Mouse (Mus musculus) liver, adult (tissue): ENCODE results near the gene Hdac9.

Source experiments
- GATA4 ChIP-seq: IDR thresholded peaks from 2 replicates; pipeline ENCODE4 v1.6.1; 2014; ENCODE audit warnings: mild to moderate bottlenecking, low read length; ENCODE audit not compliant: insufficient replicate concordance

Hdac9 gene

DNA sequence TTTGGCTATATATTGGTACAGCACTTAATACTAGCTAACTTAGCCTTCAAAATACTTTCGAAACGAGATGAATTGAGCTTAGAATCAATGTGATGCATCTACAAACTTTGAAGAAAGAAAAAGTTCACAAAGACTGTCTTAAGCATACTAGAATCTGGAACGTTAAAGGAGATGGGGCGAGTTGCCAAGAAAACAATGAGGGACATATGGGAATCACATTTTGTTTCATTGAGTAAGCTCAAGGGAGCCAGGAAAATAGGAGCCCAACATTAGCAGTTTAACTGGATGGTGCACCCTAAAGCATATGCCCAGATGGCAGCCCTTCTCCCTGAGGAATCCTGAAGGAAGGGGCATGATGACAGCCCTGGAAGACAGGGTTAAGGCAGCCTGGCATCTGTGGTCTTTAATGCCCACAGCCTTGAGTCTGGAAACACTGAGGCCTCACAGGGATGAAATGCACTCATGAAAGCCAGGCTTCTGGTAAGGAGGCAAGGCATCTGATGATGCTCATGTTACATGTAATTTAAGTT is 685.2 kb downstream of the Hdac9 start:
- no peak for TF ChIP-seq GATA4

DNA sequence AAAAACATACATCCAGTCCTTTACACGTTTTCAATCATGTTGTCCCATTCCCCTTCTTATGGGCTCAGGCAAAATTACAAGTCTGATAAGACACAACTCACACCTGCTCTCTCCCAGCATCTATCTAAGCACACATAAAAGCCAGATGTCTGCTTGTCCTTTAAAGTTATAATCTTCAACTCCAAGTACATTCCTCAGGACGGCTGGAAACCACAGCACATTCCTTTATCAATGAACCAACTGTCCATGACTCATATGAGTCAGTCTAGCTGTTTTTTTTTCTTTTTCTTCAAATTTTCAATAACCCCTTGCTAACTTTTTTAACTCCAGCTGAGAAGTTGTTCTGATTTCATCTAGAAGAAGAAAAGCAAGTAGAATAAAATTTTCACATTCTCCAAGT is 692.4 kb downstream of the Hdac9 start:
- TF ChIP-seq GATA4: no peak

DNA sequence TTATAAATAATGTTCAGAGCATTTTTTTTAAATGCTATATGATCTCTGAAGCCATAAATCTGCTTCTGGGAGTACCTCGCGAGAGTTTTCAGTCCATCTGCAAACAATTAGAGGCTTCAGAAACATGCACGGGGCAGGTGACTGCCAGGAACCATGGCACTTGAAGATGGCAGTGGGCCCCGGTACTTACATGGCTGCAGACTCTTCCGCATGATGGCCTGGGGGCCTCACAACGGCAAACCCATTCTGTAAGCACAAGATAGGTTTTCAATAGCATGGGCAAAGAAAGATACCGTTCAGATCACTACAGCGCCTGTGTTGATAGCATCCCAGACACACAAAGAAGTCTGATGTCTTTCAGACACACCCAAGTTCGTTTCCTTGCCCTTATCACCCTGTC is 695.9 kb downstream of the Hdac9 start:
- no peak for TF ChIP-seq GATA4

DNA sequence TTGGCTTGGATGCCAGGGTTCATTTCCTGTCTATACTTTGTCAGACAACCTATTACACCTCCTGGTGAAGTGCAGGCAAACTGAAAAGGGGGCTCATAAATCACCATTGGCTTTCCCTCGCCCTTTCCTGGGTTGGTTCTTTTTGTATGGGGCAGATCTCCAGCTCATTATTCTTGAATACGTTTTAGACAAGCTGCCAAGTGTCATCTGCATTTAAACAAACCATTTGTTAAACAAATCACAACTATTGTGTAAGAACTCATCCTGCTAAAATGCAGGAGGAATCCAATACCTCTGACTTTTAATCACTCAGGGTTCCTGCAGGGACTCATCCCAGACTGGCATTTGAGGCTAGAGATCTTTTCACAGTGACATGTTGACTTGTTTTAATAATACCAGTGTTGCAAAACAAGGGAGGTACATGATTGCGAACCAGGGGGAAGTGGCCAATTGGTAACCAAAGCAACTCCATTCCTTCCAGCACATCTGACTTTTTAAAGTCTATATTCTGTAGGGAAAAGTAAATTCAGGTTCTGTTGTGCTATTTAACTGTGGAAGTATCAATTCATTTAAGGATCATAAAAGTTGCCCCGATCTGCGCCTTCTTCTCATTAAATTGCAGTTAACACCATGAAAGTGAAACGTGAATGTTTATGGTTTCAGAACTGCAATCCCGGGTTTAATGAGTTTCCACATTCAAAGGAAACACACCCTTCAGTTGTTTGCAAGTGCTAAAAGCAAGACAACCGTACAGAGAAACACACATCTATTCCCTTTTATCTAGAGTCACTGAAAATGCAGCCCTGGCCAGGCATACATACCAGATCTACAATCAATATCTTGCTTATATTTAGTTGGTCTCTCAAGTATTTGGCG is 696.6 kb downstream of the Hdac9 start:
- TF ChIP-seq GATA4: no peak

DNA sequence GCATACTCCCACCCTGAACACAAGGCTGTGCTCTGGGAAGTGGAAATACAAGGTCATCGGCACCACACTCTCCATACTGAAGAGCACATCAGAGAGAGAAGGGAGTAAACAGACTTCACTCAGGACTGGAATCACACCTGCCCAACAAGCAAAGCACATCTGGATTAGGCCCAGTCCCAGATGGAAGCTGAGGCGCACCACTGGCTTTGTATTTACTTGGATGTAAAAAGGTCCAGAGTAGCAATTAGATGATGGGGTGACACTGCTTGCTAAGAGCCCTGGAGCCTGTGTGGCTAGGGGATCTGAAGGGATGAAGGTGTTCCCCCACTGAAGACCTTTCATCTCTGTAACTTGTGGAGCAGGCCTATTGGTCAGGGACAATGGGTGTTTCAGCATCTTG is 698.3 kb downstream of the Hdac9 start:
- no peak for TF ChIP-seq GATA4

DNA sequence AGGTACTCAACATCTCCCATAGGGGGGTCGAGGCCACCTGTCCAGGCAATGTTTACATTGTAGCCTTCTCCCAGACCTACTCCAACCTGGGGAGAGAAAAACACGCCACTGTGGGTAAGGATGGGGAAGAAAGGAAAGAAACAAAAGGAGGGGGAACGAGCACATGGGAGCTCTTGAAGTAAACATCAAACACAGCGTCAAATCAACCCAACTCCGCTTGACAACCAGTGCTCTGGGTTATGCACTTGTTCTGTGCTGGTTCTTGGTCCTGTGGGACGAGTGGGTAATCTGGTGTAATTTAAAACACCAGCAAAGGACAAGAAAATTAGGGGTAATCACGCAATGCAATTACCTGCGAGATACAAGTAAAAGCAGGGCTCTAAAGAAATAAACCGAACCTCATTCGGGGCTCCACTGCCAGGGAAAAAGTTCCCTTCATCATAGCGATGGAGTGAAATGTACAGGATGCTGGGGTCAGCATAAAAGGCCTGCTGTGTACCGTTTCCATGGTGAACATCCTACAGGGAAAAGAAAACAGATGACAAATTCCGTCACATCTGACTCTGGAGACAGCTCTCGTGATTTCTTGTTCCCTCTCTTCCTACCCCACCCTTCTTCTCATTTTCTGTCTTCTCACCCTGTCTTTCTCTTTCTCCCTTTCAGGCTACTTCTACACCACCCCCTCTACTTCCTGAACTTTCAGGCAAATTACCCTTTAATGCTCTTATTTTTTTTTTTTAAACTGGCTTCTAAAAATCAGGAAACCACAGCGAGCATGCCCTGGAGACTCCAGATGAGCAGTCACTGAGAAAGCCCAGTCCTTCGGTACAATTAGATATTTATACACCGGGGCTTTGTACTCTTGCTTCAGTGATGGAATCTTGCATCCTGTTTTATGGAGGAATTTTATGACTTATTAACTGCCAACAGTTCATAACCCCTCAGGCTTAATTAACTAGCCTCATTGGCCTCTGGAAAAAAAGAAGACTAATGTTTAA is 701.6 kb downstream of the Hdac9 start:
- TF ChIP-seq GATA4: no peak

DNA sequence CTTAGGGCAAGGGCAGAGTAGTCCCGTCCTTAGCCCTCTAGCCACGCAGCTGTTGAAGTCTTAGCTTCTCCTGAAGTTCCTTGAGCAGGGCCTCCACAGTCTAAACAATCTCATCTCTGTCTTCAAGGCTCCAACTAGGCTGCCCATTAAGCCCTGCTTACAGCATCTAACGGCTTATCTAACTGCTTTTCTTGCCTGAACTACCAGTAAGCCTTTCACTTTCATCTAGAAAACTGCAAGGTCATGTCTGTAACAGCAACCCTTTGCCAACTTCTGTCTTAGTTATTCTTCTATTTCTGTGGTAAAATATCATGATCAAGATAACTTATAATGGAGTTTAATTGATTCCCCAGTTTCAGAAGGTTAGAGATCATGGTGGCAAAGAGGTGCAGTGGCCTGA is 704.7 kb downstream of the Hdac9 start:
- TF ChIP-seq GATA4: no peak

DNA sequence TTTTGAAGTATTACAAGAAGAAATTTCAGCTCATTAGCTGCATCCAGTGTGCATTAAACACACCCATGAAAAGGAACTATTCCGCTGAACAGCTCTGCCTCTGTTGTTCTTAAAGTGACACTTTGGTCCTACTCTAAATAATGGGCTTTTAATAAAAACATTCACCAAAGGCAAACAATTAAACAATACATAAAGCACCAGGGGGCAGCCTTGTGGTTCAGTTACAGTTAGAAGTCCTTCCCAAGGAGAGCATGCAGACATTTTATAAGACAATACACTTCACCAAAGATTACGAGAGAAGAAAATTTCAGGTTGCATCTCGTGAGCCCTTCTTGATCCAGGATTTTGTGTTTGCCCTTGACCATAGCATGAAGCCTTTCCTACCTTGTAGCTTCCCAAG is 715.4 kb downstream of the Hdac9 start:
- TF ChIP-seq GATA4: no peak

DNA sequence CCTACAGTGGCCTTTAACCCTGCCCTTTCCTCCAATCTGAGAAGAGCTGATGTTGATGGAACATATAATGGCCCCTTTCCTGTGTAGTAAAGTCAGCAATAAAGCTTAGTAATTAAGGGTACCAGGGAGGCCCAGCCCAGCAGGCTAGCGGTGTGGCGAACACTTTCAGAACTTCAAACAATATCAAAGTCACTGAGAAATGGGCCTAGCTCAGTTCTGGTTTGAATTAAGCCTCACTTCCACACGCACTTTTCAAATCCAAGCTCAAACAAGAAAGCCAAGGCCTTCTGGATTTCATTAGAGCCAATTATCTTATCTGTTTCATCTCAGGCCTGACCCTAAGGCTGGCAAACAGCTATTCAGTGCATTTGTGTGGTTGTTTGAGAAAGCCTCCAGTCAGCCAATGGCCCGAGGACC is 716.9 kb downstream of the Hdac9 start:
- TF ChIP-seq GATA4: no peak

DNA sequence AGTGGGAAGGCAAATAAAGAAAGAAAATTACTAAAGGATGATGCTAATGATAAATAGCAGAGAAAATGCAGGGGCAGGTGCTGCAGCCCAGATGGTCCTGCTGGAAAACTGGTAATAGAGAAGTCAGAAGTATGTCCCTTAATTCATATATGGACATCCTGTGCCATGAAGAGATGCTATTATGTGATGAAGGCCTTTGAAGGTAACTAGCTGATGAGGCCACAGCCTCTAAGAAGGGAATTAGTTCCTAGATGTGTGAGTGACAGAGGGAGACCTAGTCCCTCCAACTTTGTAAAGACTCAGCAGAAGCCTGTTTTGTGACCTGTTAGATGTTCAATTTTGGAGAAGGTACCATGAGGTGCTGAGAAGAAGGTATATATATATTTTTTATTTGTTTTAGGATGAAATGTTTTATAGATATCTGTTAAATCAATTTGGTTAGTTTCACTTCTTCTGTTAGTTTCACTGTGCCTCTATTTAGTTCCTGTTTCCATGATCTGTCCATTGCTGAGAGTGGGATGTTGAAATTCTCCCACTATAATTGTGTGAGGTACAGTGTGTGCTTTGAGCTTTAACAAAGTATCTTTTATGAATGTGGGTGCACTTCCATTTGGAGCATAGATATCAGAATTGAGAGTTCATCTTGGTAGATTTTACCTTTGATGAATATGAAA is 721.6 kb downstream of the Hdac9 start:
- no peak for TF ChIP-seq GATA4

DNA sequence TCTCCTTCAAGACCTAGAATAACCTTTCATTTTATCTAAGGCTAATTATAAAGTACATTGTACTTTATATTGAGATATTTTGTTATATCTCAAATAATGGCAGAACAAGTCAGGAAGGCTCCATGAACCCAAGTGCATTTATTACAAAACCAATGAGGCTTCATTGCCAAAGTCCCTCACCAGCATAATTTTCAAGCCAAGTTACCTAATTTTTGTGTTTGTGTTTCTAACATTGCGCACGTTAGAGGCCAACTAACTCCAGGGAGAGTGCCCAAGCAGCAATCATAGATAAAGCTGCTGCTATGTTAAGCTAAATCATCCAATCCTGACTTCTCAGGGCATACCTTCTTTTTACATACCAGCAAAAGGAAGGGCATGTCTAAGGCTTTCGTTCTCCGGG is 722.8 kb downstream of the Hdac9 start:
- TF ChIP-seq GATA4: no peak

DNA sequence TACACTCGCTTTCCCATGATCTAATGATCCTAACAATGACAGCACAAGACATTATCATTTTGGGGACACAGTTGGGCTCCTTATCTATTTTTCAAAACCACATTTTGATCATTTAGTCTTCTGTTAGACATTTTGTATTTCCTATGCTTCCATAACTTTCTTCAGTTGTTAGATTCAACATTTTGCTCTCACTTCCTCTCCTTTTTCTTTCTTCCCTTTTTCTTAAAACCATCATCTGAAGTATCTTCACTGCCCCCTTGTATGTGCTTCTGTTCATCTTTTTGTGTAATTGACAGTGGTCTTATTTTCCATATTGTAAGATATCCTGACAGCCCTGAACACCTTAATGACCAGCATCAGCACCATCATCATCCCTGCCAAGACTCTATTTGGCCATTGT is 725.6 kb downstream of the Hdac9 start:
- no peak for TF ChIP-seq GATA4

DNA sequence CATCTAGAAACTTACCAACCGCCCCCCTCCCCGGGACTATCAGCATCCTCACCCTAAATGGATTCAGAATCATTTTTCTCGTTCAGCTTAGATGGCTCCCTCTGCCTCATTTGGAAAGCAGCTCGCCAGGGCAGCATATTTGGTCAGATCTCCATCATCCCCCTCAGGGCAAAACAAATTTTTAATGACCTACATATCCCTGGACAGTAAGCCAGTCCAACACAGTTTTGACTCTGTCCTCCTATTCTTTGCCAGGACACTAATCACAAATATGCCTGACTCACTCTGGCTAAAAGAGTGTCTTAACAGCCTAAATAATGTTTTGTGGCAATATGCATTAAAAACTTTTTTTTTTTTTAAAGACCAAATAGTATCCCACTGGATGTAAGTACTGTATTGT is 738.0 kb downstream of the Hdac9 start:
- no peak for TF ChIP-seq GATA4

DNA sequence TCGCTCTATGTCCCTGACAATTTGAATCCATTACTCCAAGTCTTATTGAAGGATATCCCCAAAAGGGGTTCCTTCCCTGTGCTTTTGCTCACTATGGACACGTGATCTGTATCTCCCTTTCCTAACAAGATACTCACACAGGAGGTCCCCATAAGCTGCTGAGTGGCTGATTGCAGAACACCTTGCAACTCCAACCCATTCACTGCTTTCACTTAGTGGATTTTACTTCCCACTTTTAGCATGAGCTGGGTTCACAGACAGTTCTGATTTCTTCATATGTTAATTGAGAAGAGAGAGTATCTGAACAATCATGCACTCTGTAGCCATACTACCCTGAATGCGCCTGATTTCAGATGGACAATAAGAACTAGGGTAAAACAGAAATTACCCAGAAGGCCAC is 740.1 kb downstream of the Hdac9 start:
- no peak for TF ChIP-seq GATA4

DNA sequence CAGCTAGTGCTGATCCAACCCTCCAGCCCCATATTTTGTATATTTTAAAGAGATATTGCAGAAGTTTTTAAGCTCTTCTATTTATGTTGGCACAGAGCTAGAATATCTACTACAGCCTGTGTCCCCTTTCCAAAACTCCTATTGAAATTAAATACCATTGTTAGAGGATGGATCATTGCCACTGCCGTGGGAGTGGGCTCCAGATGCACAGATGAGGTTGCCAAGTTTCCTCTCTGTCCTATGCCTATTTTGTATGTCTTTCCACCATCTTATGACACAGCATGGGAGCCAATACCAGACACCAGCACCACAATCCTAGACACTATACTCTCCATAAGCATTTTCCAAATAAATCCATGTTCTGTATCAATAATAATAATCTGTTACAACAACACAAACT is 743.9 kb downstream of the Hdac9 start:
- TF ChIP-seq GATA4: no peak
